Mouse (Mus musculus) T-helper 1 cell (primary cell): Measurements from ENCODE around the gene Lrrc3.
"Not testable (repeated sequence)": the region's sequence is repeated elsewhere in the genome, so short reads cannot be mapped to it uniquely, and the experiment has no call there.

Experiments
- in situ Hi-C: fragments of 300-600 bp; cut with MboI, MseI; formaldehyde crosslinking; loops from one replicate; pipeline ENCODE4 v1.15.1; 2025; ENCODE audit warnings: high pct_unique_total_duplicates

The Lrrc3 gene

DNA sequence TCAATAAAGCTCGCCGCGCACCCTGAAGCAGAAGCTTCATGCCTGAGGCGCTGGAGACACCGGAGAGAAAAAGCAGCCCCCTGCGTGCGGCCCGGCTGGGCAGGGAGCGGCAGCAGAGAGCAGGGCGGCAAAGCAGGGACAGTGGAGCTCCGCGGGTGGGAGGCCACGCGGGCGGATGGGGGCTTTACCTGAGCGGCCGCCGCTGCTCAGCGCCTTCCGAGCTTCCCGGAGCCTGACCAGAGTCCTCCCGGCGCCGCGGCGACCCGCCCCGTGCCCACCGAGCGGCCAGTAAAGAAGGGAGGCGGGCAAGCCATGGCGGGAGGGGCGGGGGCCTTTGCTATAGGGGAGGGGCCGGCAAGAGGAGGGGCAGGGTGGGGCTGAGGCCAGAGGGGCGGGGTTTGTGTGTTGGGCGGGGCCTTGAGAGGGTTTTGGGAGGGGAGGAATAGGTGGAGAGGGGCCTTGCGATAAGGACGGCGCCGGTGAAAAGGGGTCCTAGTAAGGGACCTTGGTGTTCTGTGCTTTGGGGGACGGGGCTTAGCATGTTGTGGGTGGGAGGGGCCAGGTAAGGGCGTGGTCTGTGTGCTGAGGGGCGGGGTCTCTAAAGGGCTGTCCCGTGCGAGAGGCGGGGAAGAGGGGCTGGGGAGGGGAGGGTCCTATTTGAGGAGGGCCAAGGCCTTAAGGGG is at the start of gene Lrrc3:
Gene Lrrc3 (minus strand): TSS at position 326 of the 683 bp plus-strand sequence.
- in situ Hi-C loops: no loop called here

DNA sequence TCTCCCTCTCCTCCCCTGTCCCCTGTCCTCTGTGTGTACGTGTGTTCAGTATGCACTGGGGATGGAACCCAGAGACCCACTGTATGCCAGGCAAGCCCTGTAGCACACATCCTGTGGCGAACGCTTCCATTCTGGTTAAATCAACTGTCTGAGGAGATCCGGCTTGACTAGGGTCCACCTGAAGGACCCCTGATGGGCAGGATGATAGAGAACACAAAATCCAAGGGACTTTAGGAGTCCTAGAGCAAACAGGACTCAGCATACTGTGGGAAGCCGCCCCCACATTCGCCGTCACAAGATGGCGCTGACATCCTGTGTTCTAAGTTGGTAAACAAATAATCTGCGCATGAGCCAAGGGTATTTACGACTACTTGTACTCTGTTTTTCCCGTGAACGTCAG is 48.1 kb upstream of the Lrrc3 start:
- in situ Hi-C loops: not testable (repeated sequence)

DNA sequence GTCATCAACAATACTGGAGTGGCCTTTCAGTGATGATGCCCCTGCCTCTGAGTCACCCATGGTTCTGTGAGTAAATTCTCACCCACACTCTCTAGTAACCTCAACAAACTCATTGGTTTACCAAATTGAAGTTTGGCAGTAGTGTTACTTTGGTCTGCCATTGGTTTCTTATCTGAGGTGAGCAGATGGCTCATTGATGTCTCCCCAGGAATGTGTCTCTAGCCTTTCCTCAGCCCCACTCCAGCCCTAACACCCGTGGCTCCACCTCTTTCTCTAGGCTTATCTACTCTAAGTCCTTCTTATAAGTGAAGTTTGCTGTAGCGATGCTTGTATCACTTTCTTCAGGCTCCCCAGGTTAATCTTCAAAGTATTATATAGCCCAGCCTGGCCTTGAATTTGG is 37.3 kb upstream of the Lrrc3 start:
- in situ Hi-C loops: no loop called here

DNA sequence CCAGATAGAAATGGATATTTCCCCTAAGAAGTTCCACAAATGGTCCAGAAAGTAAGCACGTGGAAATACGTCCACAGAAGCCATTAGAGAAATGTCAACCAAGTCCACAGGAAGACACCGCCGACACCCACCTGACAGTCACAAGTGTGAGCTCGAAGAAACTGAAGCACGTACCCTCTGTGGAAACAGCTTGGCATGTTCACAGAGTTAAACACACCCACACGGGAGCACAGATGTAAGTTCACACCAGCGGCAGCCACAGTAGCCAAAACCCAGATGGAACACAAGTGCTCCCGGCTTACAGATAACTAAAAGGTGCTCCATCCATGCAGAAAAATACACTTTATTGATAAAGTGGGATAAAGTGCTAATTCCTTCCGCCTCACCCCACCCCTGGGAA is 25.0 kb upstream of the Lrrc3 start:
- in situ Hi-C loops: no loop called here

DNA sequence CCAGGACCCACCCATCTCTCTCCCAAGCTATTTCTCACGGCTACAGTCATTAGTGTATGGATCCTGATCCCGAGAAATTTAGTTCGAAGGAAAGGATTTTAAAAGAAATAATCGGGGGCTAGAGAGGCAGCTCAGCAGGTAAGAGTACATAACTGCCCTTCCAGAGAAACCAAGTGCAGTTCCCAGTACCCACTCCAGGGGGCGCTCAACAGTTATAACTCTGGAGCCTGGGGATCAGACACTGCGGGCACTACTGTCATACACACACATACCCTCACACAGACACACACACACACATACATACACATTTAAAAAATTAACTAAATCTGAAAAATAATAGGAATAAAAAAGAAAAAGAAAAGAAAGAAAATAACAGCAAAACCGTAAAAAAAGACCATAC is 23.8 kb upstream of the Lrrc3 start:
- in situ Hi-C loops: no loop called here

DNA sequence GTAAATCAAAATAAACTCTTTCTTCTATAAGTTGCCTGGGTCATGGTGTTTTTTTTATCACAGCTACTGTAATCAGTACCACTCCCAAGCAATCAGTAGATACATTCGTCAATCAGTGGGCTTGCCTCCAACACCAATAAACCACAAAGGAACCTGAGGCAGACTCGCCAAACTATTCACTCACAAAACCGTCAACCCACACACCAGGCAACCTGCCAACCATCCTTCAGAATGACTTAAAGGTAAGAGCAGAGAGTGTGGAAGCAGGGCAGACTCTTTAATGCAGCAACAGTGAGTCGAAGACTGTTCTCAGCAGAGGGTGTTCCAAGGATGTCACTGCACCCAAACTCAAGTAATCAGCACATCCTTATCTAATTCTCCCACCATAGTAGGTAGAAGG is 20.3 kb upstream of the Lrrc3 start:
- in situ Hi-C loops: no loop called here

DNA sequence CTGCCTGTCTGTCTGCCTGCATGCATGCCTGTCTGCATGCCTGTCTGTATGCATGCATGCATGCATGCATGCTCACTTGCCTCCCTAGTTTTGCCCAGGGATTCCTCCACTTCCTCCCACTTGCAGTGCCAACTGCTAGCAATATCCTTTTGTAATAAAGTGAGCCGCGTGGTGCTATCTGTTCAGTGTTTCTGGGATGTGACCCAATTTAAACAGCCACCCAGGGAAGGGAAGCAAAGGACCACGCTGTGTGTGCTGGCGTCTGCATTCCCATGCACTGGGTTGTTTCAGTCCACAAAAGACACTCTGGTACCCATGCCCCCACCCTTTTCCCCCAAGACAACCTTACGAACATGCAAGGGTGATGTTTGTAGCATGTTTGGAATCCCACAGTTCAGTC is 18.7 kb upstream of the Lrrc3 start:
- in situ Hi-C loops: no loop called here

DNA sequence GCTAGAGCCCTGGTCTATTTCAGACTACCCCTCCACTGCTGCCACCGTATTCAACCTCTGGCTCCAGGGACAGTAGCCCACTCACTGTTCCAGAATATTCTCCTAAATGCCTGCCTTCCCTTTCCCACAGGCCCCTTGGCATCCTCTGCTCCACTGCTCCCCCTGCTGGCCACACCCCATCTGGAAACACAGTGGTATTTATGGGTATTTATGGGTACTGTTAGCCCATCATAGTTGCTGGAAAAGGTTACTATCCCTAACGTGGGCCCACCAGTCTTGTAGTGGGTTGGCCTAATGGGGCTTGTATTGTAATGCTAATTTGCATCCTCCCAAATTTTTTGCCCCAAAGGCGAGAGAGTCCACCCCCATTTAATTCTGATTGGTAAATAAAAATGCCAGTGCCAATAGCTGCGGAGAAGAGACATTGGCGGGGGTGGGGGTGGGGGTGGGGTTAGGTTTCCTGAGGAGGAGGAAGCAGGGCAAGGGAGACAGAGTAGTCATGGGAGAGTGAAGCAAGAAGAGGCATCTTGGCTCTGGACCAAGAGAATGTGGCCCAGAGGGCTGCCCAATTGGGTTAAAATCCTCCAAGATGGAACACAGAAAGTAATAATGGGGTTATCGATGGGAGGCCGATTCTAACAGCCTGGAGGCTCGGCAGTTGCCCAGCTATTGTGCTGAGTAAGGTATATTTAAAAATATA is 14.4 kb upstream of the Lrrc3 start:
- in situ Hi-C loops: no loop called here

DNA sequence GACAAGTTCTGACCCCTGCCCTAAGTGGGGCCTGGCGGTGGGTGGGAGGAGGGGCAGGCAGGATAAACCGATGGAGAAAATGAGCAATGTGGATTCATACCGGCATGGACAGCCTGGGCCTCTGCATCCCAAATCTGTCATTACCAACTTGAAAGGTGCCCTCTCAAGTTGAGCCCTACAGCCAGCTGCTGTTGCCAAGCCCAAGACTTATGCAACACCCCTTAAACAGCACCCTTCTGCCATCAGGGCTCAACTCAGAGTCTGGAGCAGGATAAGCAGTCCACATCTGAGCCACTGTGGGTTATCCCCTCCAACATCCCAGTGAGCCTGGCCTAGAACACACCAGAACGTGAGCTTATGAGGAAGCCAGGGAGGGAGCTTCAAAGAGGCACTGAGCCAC is 11.0 kb upstream of the Lrrc3 start:
- in situ Hi-C loops: no loop called here

DNA sequence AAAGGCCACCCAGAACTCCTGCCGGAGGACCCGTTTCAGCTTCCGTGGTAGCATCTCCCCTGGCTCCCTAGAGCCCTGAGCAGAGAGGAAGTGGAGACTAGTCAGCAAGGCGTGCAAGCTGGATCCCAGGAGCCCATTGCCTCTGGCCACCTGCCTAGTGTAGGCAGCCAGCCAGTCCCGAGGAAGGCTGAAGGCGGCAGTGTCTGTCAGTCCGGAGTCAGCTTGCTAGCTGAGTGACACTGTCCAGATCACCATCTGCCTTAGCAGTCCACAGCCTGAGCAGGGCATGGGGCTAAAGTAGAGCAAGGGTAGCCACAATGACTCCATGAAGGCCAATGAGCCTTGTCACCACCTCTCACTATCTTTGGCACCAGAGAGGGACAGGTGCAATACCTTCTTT is 10.3 kb upstream of the Lrrc3 start:
- in situ Hi-C loops: no loop called here

DNA sequence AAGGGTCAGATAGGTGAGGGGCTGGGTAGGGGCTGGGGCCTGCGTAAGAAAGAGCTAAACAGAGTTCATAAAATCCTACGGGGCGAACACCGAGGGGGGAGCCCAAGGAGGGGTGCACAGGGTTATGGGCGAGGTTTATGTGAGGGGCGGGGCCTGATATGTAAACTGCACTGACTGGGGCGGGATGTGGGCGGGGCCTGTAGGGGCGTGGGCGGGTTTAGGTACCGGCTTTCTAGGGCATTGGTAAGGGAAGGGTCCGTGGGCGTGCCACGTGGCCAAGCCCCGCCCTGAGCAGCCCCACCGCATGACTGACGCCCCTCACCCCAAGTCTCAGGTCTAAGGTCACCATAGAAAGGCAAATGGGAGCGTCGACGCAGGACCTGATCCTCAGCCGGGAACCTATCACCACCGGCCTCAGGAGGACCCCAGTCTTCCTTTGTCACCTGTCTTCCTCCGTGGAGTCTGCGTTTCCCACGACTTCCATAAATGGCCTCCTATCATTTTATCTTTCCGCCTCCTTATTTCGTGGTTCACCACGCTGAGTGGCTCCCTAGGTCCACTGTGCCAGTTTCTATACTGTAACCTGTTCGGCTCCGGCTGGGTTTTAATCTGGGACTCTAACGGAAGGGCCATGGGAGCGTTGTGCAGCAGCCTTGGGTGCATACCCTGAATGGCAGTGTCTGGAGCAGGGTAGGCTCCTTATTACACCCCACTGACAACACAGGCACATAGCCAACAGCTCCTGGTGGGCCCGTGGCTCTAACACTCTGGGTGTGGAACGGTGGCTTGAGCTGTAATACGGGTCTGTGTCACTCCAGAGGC is 769 bp upstream of the Lrrc3 start:
- in situ Hi-C loops: no loop called here

DNA sequence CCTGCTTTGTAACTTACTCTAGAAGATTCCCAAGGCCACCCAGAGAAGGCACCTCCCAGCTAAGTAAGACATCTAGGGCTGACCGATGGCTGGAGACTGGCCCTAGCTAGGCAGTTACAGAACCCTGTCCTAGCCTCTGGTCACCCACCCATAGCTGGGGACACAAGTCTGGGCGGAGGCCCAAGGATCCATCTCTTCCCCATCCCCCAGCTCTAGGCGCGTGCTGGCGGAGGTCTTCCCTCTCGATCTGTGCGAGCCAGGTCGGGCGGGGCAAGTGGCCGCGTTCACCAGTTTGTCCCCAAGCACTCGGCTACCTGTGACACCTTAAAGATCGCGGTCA is 495 bp downstream of the Lrrc3 start:
- in situ Hi-C loops: no loop called here

DNA sequence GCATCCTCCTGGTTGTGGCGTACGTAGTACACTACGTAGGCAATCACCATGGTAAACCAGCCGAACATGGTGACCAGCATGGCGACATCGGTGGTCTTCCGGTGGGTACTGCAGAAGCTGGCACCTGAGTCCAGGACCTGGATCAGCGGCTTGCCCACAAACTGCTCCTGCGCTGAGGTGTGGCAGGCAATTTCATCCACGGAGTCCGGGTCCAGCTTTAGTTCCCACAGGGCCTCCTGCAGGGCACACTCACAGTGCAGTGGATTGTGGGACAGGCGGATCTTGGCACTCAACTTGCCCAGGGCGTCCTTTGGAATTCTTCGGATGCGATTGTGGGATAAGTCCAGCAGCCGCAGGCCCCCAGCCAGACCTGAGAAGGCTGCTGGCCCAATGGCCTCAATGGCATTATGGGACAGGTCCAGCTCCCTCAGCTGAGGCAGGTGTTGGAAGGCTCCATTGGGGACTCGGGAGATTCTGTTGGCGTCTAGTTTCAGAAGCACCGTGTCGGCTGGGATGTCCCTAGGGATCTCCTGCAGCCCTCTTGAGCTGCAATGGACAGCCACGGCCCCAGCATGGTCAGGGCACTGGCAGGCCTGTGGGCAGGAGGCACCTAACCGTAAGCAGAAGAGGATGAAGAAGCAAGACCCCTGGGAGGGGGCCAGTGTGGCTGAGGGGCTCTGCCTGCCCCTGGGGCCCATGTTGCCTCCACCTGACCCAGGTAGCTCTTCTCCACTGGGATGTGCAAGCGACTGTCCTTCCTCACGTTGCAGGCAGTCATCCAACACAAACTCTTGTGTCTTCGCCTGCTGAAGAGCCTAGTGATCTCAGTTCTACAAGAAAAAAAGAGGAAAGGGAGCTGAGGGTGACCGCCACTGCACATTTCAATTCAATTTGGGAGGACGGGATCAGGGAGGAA is 1.2 kb downstream of the Lrrc3 start:
- in situ Hi-C loops: no loop called here

DNA sequence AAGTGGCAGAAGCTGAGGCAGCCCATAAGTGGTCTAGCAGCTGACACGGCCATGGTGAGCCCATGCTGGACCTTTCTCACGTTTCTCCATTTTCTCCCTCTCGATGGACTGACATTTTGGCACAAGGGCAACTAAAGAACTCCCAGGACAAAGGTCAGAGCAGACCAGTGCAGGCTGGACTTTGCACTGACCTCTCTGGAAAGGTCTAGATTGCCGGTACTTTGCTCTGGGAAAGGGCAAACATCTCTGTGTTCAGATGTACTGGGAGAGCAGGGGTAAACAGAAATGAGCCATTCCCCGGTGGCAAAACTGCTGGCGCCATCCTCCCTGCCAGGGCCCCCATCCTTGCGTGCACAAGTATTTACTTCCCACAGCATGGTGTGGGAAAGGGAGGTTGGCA is 2.2 kb downstream of the Lrrc3 start:
- in situ Hi-C loops: no loop called here

DNA sequence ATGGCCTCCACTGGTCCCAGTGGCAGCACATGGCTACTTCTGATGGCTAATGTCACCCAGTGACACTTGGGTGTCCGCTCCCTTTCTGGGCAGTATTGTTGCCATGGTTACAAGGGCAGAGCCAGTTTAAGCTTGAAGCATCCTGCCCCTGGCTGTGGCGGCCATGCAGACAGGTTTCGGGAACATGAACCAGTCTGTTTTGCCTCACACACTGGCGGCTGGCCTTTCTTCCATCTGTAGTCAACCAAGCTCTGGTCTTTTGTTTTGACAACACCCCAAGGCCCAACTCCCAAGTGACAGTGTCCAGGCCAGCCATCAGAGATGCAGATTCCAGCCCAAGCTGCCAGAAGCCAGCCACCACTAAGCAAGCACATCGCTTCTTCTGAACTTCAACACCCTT is 6.8 kb downstream of the Lrrc3 start:
- in situ Hi-C loops: no loop called here

DNA sequence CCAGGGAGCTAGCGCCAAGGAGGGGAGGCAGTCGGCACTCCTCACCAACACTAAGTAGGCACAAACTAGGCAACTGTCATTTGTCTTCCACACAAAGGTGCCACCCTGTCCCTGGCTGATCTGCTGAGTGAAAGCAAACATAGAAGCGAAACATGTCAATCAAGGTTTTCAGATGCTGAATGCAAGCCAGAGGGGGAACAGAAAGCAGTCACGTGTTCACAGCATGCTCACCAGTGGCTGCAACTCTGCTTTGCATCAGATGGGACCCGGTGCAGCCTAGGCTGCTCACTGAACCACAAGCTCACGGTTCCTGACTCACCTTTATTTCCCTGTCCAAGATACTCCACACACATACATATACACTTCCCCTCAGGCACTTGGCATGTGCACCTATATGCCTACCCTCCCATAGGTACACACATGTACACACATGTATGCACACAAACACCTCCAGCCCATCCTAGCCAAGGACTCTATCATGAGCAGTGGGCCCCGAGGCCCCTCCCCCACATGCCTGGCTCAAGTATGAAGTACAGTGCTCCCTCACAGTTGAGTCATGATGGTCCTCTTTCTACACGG is 11.3 kb downstream of the Lrrc3 start:
- in situ Hi-C loops: no loop called here

DNA sequence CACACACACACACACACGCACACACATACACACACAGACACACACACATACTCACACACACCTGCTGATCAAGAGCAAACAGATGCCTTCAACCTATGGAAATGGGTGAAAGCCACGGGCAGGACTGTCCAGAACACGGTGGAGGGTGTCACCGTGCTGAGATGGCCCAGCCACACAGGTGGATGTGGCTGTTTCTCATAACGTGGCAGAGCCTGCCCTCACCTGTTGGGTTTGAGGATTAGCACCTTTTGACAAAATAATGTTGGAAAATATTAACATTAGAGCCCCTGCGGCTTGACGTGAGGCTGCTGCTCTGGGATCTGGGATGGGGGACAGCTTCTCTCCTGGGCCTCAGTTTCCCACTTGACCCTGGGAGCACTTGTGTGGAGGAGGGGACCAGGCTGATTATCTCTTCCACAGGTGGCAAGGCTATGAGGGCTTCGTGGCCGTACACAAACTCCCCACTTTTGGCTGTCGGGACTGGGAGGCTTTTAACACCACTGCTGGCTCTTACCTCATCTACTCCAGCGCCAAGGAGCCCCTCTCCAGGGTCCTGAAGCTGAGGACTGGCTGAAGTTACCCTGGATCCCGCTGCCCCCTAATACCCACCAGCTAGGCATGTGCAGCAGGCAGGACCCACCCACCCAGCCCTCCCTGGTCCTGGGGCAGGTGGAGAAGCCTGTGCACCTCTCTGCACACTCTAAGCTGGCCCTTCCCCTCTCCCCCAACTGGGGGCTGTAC is 16.2 kb downstream of the Lrrc3 start:
- in situ Hi-C loops: loop anchor here (10.0 kb wide), 1 partner anchor 1291 kb away; no protein-coding TSS in a partner anchor

DNA sequence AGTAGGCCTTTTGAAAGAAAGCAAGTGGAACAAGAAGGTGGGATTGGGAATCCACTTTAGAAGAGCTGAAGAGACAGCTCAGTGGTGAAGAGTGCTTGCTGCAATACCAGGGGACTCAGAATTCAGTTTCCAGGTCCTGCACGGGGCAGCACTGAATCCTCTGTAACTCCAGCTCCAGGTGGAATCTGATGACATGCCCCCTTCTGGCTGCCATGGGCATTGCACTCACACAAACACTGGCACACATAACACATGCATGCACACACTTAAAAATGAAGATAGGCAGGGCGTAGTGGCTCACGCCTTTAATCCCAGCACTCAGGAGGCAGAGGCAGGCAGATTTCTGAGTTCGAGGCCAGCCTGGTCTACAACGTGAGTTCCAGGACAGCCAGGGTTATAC is 19.8 kb downstream of the Lrrc3 start:
- in situ Hi-C loops: loop anchor here (10.0 kb wide), 1 partner anchor 1288 kb away; no protein-coding TSS in a partner anchor

DNA sequence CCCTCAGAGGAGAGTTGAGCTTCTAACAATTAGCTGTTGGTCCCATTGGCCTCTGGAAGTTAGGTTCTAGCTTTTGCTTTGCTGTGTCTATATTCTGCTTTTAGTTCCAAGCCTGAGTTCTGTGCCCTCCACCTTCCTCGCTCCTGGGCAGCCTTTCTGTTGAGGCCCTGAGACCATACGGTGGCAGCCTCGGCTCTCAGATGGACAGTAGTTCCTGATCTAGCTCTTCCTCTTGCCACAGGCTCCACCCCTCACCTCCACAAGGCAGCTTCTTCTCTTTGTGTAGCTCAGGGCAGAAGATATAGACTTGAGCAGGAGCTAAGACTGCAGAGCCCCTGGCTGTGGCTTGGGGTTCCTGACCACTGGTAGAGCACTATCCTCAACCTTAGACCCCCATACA is 22.0 kb downstream of the Lrrc3 start:
- in situ Hi-C loops: loop anchor here (10.0 kb wide), 1 partner anchor 1286 kb away; no protein-coding TSS in a partner anchor

DNA sequence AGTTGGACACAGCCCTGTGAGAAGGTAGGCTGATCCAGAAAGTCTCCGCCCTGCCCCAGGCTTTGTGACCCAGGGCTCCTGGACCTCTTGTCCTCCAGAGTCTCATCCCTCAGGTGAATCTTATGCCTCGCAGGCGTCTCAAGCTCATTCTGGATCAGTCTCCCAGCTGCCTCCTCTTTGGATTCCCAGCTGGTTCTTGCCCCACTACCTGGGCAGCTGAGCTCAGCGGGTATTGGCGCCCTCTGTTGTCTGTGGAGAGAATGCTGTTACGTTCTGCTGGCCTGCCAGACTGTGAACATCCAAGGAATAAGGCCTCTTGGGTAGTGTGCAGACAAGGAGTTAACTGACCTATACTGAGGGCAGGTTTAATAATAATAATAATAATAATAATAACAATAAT is 23.4 kb downstream of the Lrrc3 start:
- in situ Hi-C loops: no loop called here

DNA sequence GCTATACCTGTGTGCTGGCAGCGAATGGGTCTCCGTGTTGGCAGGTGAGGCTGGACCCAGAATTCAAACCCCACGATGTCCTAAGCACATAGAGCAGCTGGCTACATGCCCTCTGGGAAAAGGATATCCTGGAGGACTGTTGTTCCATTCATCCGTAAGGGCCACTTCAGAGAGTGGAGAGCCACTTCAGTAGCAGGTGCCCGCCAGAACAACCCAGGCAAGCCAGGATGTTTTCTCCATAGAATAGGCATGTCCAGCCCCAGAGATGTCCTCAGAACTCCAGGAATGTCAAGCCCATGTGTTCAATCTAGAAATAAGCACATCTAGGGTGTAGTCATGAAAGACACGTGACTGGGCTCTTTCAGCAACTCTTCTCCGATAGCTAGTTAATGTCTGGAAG is 32.7 kb downstream of the Lrrc3 start:
- in situ Hi-C loops: no loop called here
